Mouse (Mus musculus) liver, postnatal 0 days (tissue): Measurements from ENCODE around the gene Bysl.

Experiments
- CTCF ChIP-seq: sonication (generic); IDR thresholded peaks from 2 replicates; pipeline ENCODE4 v1.5.1; 2016; ENCODE audit warnings: antibody characterized with exemption, low read depth
- EP300 ChIP-seq: IDR thresholded peaks from 2 replicates; pipeline ENCODE4 v1.6.1; 2016; ENCODE audit warnings: antibody characterized with exemption, low read depth, mild to moderate bottlenecking

- TF ChIP-seq CTCF (no peak), EP300 (no peak)
Observed at GRCm38 (mm10) chr17:47651953-47652352, 40.7 kb upstream of the Bysl start.
